Mouse (Mus musculus): ENCODE results near the gene Timp2. TPM values are rescaled to one million over a fixed set of nuclear protein-coding genes. Genes with fewer than 3 reads are reported as not detected.

The Timp2 gene
- 104 and 115 TPM in 2 replicates for polyA plus RNA-seq (2016; fragmentation: Nextera tagmentation; extraction: Ambion mirVana)

GRCm38 (mm10) chr11:118355640-118356039, at the start of gene Timp2:
Gene Timp2 (minus strand): TSS chr11:118355740.
- H3K4me3 ChIP-seq = peak within 1 kb of the TSS; percentile 83
- H3K9me3 ChIP-seq = no peaks in the 10 kb centered on the region
- H3K27me3 ChIP-seq = no peaks in the 10 kb centered on the region
- peak within 1 kb of the TSS; percentile 75 for H3K4me2 ChIP-seq (replicated peaks)
- 29% methylated on average over 6 of the region's 6 CpGs for WGBS
- peak; percentile 17; the same call in 1 of the 2 replicates for ATAC-seq (ENCODE audit: insufficient number of reproducible peaks, insufficient read depth, low FRiP score, low TSS enrichment)
- H3K9ac ChIP-seq = peak within 1 kb of the TSS; percentile 93
- peak within 1 kb of the TSS; percentile 95 for H3K27ac ChIP-seq
- H3K36me3 ChIP-seq = peaks cover 9% of the 10 kb centered on the region; the same call in 1 of the 2 replicates
- H3K4me1 ChIP-seq = peaks cover 33% of the 10 kb centered on the region

GRCm38 (mm10) chr11:118405311-118405710, 49.8 kb upstream of the Timp2 start:
- H3K9ac ChIP-seq = no peak overlapping the region
- 93% methylated on average over 8 of the region's 8 CpGs for WGBS
- no peak overlapping the region for H3K4me2 ChIP-seq (replicated peaks)
- peaks cover 37% of the 10 kb centered on the region for H3K36me3 ChIP-seq
- H3K27me3 ChIP-seq = no peaks in the 10 kb centered on the region
- peaks cover 18% of the 10 kb centered on the region; the same call in 1 of the 2 replicates for H3K4me1 ChIP-seq
- no peak overlapping the region for H3K27ac ChIP-seq
- no peak overlapping the region for H3K4me3 ChIP-seq
- no peak for ATAC-seq (ENCODE audit: insufficient number of reproducible peaks, insufficient read depth, low FRiP score, low TSS enrichment)
- H3K9me3 ChIP-seq = no peaks in the 10 kb centered on the region

GRCm38 (mm10) chr11:118403951-118404899, 48.7 kb upstream of the Timp2 start:
- Histone ChIP-seq H3K36me3 (peaks cover 31% of the 10 kb centered on the region), H3K9me3 (no peaks in the 10 kb centered on the region), H3K27ac (no peak overlapping the region), H3K27me3 (no peaks in the 10 kb centered on the region), H3K4me1 (peaks cover 21% of the 10 kb centered on the region; the same call in 1 of the 2 replicates), H3K4me2 (replicated peaks) (no peak overlapping the region), H3K4me3 (no peak overlapping the region), H3K9ac (no peak overlapping the region)
- 76% methylated on average over 6 of the region's 6 CpGs for WGBS
- no peak for ATAC-seq (ENCODE audit: insufficient number of reproducible peaks, insufficient read depth, low FRiP score, low TSS enrichment)

GRCm38 (mm10) chr11:118403183-118403582, 47.6 kb upstream of the Timp2 start:
- no peak overlapping the region for H3K4me3 ChIP-seq
- no peaks in the 10 kb centered on the region for H3K27me3 ChIP-seq
- no peak for ATAC-seq (ENCODE audit: insufficient number of reproducible peaks, insufficient read depth, low FRiP score, low TSS enrichment)
- no peak overlapping the region for H3K27ac ChIP-seq
- H3K9ac ChIP-seq = no peak overlapping the region
- H3K9me3 ChIP-seq = no peaks in the 10 kb centered on the region
- 87% methylated on average over 2 of the region's 2 CpGs for WGBS
- no peak overlapping the region for H3K4me2 ChIP-seq (replicated peaks)
- peaks cover 21% of the 10 kb centered on the region; the same call in 1 of the 2 replicates for H3K4me1 ChIP-seq
- H3K36me3 ChIP-seq = peaks cover 29% of the 10 kb centered on the region

GRCm38 (mm10) chr11:118401760-118402280, 46.3 kb upstream of the Timp2 start, which contains the start of gene Lgals3bp:
Gene Lgals3bp (minus strand): TSS chr11:118402092.
- H3K4me2 ChIP-seq (replicated peaks) = no peak within 1 kb of the TSS

GRCm38 (mm10) chr11:118401195-118401594, 45.7 kb upstream of the Timp2 start:
- 83% methylated on average over 4 of the region's 4 CpGs for WGBS
- ATAC-seq (ENCODE audit: insufficient number of reproducible peaks, insufficient read depth, low FRiP score, low TSS enrichment) = no peak
- H3K4me3 ChIP-seq = no peak overlapping the region
- H3K27ac ChIP-seq = peak overlapping the region; percentile 24; the same call in 1 of the 2 replicates
- H3K4me2 ChIP-seq (replicated peaks) = no peak overlapping the region
- H3K27me3 ChIP-seq = no peaks in the 10 kb centered on the region
- peaks cover 21% of the 10 kb centered on the region; the same call in 1 of the 2 replicates for H3K4me1 ChIP-seq
- no peak overlapping the region for H3K9ac ChIP-seq
- peaks cover 9% of the 10 kb centered on the region for H3K36me3 ChIP-seq
- H3K9me3 ChIP-seq = no peaks in the 10 kb centered on the region

More at GRCm38 (mm10) chr11:118401760-118402280, 46.3 kb upstream of the Timp2 start, which contains the start of gene Lgals3bp:
- ATAC-seq (ENCODE audit: insufficient number of reproducible peaks, insufficient read depth, low FRiP score, low TSS enrichment) = peak; percentile 59; the same call in 1 of the 2 replicates
- H3K27ac ChIP-seq = peak within 1 kb of the TSS; percentile 24; the same call in 1 of the 2 replicates
- peaks cover 21% of the 10 kb centered on the region; the same call in 1 of the 2 replicates for H3K4me1 ChIP-seq
- H3K27me3 ChIP-seq = no peaks in the 10 kb centered on the region
- H3K36me3 ChIP-seq = peaks cover 15% of the 10 kb centered on the region
- no peak within 1 kb of the TSS; the same call in 1 of the 2 replicates for H3K9ac ChIP-seq
- H3K4me3 ChIP-seq = no peak within 1 kb of the TSS
- H3K9me3 ChIP-seq = no peaks in the 10 kb centered on the region
- 40% methylated on average over 7 of the region's 7 CpGs for WGBS

GRCm38 (mm10) chr11:118400566-118400936, 45.0 kb upstream of the Timp2 start:
- H3K36me3 ChIP-seq = peaks cover 3% of the 10 kb centered on the region
- peaks cover 21% of the 10 kb centered on the region; the same call in 1 of the 2 replicates for H3K4me1 ChIP-seq
- no peak overlapping the region for H3K9ac ChIP-seq
- H3K4me2 ChIP-seq (replicated peaks) = no peak overlapping the region
- H3K27me3 ChIP-seq = no peaks in the 10 kb centered on the region
- no peak for ATAC-seq (ENCODE audit: insufficient number of reproducible peaks, insufficient read depth, low FRiP score, low TSS enrichment)
- H3K27ac ChIP-seq = 0 out of 2 replicates have a peak overlapping the region, but pooled peaks have one; percentile 12
- H3K9me3 ChIP-seq = no peaks in the 10 kb centered on the region; the same call in 1 of the 2 replicates
- WGBS = 34% methylated on average over 6 of the region's 6 CpGs
- H3K4me3 ChIP-seq = no peak overlapping the region

GRCm38 (mm10) chr11:118399891-118400565, 44.5 kb upstream of the Timp2 start:
- Histone ChIP-seq H3K27me3 (no peaks in the 10 kb centered on the region), H3K36me3 (no peaks in the 10 kb centered on the region), H3K4me3 (no peak overlapping the region), H3K4me2 (replicated peaks) (no peak overlapping the region), H3K4me1 (peaks cover 21% of the 10 kb centered on the region; the same call in 1 of the 2 replicates), H3K9me3 (no peaks in the 10 kb centered on the region; the same call in 1 of the 2 replicates), H3K27ac (0 out of 2 replicates have a peak overlapping the region, but pooled peaks have one; percentile 12), H3K9ac (no peak overlapping the region)
- WGBS = 60% methylated on average over 5 of the region's 5 CpGs
- no peak for ATAC-seq (ENCODE audit: insufficient number of reproducible peaks, insufficient read depth, low FRiP score, low TSS enrichment)

GRCm38 (mm10) chr11:118397806-118398530, 42.4 kb upstream of the Timp2 start:
- WGBS = 94% methylated on average over 26 of the region's 26 CpGs
- Histone ChIP-seq H3K4me2 (replicated peaks) (no peak overlapping the region), H3K4me3 (no peak overlapping the region), H3K36me3 (no peaks in the 10 kb centered on the region), H3K4me1 (peaks cover 26% of the 10 kb centered on the region; the same call in 1 of the 2 replicates), H3K9ac (no peak overlapping the region), H3K27ac (no peak overlapping the region), H3K27me3 (no peaks in the 10 kb centered on the region), H3K9me3 (no peaks in the 10 kb centered on the region; the same call in 1 of the 2 replicates)
- no peak for ATAC-seq (ENCODE audit: insufficient number of reproducible peaks, insufficient read depth, low FRiP score, low TSS enrichment)

GRCm38 (mm10) chr11:118394538-118394937, 39.0 kb upstream of the Timp2 start:
- no peak for ATAC-seq (ENCODE audit: insufficient number of reproducible peaks, insufficient read depth, low FRiP score, low TSS enrichment)
- H3K4me1 ChIP-seq = 0 out of 2 replicates have a peak, but pooled peaks cover 5% of the 10 kb centered on the region
- H3K36me3 ChIP-seq = no peaks in the 10 kb centered on the region
- H3K9me3 ChIP-seq = no peaks in the 10 kb centered on the region; the same call in 1 of the 2 replicates
- no peak overlapping the region for H3K4me3 ChIP-seq
- 0 out of 2 replicates have a peak overlapping the region, but pooled peaks have one; percentile 23 for H3K27ac ChIP-seq
- WGBS = 56% methylated on average over 6 of the region's 6 CpGs
- H3K4me2 ChIP-seq (replicated peaks) = no peak overlapping the region
- no peaks in the 10 kb centered on the region for H3K27me3 ChIP-seq
- H3K9ac ChIP-seq = no peak overlapping the region

Measured in embryonic facial prominence, embryonic 12.5 days (tissue).